Mouse (Mus musculus) MN1 (cell line): ENCODE results near the gene Fgf22.

ENCODE experiments used
- DNase-seq: peaks from one replicate; pipeline ENCODE4 v3.0.0-alpha.2; 2016; ENCODE audit warnings: low spot score

Fgf22 gene

GRCm38 (mm10) chr10:79793051-79793737, 38.3 kb downstream of the Fgf22 start, which contains the start of gene Palm:
Gene Palm (plus strand): TSS chr10:79793572.
- peak; percentile 86 for DNase-seq

GRCm38 (mm10) chr10:79793738-79794490, 39.0 kb downstream of the Fgf22 start:
- DNase-seq = peak; percentile 62

GRCm38 (mm10) chr10:79794491-79794931, 39.6 kb downstream of the Fgf22 start:
- DNase-seq = peak; percentile 93

- no peak for DNase-seq
Observed at GRCm38 (mm10) chr10:79795905-79796304, 41.0 kb downstream of the Fgf22 start.

- DNase-seq = no peak
Observed at GRCm38 (mm10) chr10:79797326-79797725, 42.5 kb downstream of the Fgf22 start.

GRCm38 (mm10) chr10:79798289-79798928, 43.5 kb downstream of the Fgf22 start:
- DNase-seq = no peak

GRCm38 (mm10) chr10:79800508-79800907, 45.6 kb downstream of the Fgf22 start:
- no peak for DNase-seq

- peak; percentile 56 for DNase-seq
Observed at GRCm38 (mm10) chr10:79801837-79802236, 47.0 kb downstream of the Fgf22 start.

GRCm38 (mm10) chr10:79802331-79802971, 47.6 kb downstream of the Fgf22 start:
- peak; percentile 52 for DNase-seq

GRCm38 (mm10) chr10:79803716-79804323, 48.9 kb downstream of the Fgf22 start:
- DNase-seq = peak; percentile 82

- no peak for DNase-seq
Observed at GRCm38 (mm10) chr10:79805636-79806035, 50.8 kb downstream of the Fgf22 start.

GRCm38 (mm10) chr10:79806331-79806730, 51.5 kb downstream of the Fgf22 start:
- DNase-seq = no peak

GRCm38 (mm10) chr10:79806972-79807371, 52.1 kb downstream of the Fgf22 start:
- DNase-seq = no peak

- no peak for DNase-seq
Observed at GRCm38 (mm10) chr10:79807826-79808225, 53.0 kb downstream of the Fgf22 start.
